Mouse (Mus musculus) kidney, adult 2 months (tissue): ENCODE results near the gene Cs.

ENCODE experiments used
- CTCF ChIP-seq: fragments of 200-500 bp; conservative IDR thresholded peaks from 2 replicates; pipeline ENCODE4 v1.5.1; 2011; ENCODE audit warnings: low read depth, mild to moderate bottlenecking, control low read depth, low read length, moderate library complexity, mixed read lengths; ENCODE audit not compliant: insufficient read depth, insufficient read length
- POLR2A ChIP-seq: fragments of 200-500 bp; IDR thresholded peaks from one replicate; pipeline ENCODE4 v1.6.1; 2011; ENCODE audit warnings: low read depth, low read length, control low read depth

DNA sequence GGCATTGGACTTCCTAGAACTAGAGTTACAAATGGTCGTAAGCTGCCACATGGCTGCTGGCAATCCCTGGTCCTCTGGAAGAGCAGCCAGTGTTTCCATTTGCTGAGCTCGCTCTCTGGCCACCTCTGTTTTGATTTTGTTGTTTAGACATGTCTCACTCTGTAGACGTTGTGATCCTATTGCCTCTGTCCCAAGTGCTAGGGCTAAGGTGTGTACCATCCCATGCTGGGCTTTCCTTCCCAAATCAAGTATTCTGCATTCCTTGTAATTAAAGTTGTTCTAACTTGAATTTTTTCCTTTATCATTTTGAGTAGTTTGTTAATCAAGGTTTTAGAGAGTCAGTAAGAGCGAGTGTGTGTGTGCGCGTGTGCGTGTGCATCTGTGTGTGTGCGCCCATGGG, 10.0 kb downstream of the Cs start:
- no peak for TF ChIP-seq CTCF
- TF ChIP-seq POLR2A: no peak
